Mouse (Mus musculus) heart, adult 2 months (tissue): Measurements from ENCODE around the gene Pgm5.

Experiments
- CTCF ChIP-seq: fragments of 200-600 bp; IDR thresholded peaks from 2 replicates; pipeline ENCODE4 v1.8.1; 2022; ENCODE audit warnings: antibody characterized with exemption, mild to moderate bottlenecking, moderate library complexity
- POLR2A ChIP-seq: fragments of 200-500 bp; IDR thresholded peaks from 2 replicates; pipeline ENCODE4 v1.6.1; 2011; ENCODE audit warnings: mild to moderate bottlenecking, low read depth, low read length, control low read depth; ENCODE audit not compliant: insufficient read depth

DNA sequence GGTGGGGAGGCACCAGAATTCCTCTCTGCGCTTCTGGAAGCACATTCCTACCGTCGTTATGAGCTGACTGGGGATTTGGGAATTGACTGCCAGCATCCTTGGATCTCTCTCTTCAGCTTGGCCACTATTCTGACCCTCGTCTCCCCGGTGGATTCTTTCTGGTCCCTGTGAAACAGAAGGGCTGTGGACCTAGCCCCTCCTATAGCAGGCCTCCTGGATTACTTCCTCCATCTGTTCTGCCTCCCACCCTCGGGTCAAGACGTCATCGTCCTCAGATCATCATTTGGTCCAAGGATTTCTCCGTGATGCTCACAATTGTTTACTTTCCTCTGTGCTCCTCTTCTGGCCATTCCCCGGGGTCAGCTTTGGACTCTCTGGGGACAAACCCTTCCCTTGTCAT is 216.7 kb downstream of the Pgm5 start:
- no peak for TF ChIP-seq CTCF
- TF ChIP-seq POLR2A, result no peak
